Mouse (Mus musculus) embryonic fibroblast, embryonic 13.5 days (primary cell): ENCODE data around the gene Itgb8.

Source experiments
- CTCF ChIP-seq: IDR thresholded peaks from 2 replicates; pipeline ENCODE4 v1.5.1; 2011; ENCODE audit warnings: mild to moderate bottlenecking, control low read depth, low read length, moderate library complexity, borderline replicate concordance; ENCODE audit not compliant: insufficient read depth
- POLR2A ChIP-seq: IDR thresholded peaks from 2 replicates; pipeline ENCODE4 v1.6.1; 2011; ENCODE audit warnings: low read depth, mild to moderate bottlenecking, control low read depth, low read length, moderate library complexity

- no peak for TF ChIP-seq CTCF
- TF ChIP-seq POLR2A: no peak
These were observed 69.5 kb downstream of the Itgb8 start for GRCm38 (mm10) chr12:119169143-119169542.
